Mouse (Mus musculus) gastrocnemius, postnatal 14 days (tissue): ENCODE data around the gene Thrsp. TPM values are rescaled to one million over a fixed set of nuclear protein-coding genes. Genes with fewer than 3 reads are reported as not detected.

Experiments used
- DNase-seq: peaks from one replicate; pipeline ENCODE4 v3.0.0; 2021; ENCODE audit warnings: mixed read lengths
- intact Hi-C: fragments of 180-260 bp; cut with DNase I; formaldehyde crosslinking; loops from one replicate; pipeline ENCODE4 v1.15.1; 2025; ENCODE audit warnings: low total_unique reads
- total RNA-seq, 2 experiments: library from RNA; stranded (reverse); gene quantifications; 2 replicates each; pipeline ENCODE4 v1.2.3; 2021

Gene Thrsp
- total RNA-seq, 2 experiments from 2014 or later, result 36.0 to 40.5 TPM

GRCm38 (mm10) chr7:97386806-97387370, 30.6 kb downstream of the Thrsp start:
- peak; percentile 57 for DNase-seq
- intact Hi-C loops, result no loop called here

GRCm38 (mm10) chr7:97386106-97386805, 31.3 kb downstream of the Thrsp start:
- DNase-seq, result no peak
- intact Hi-C loops, result no loop called here

GRCm38 (mm10) chr7:97383496-97384132, 33.9 kb downstream of the Thrsp start:
- intact Hi-C loops, result no loop called here
- no peak for DNase-seq

GRCm38 (mm10) chr7:97382661-97383060, 34.9 kb downstream of the Thrsp start:
- no peak for DNase-seq
- intact Hi-C loops, result no loop called here

GRCm38 (mm10) chr7:97380500-97381123, 36.9 kb downstream of the Thrsp start:
- intact Hi-C loops, result no loop called here
- no peak for DNase-seq

- intact Hi-C loops, result no loop called here
- no peak for DNase-seq
Observed at GRCm38 (mm10) chr7:97379304-97379703, 38.2 kb downstream of the Thrsp start.

- intact Hi-C loops, result no loop called here
- no peak for DNase-seq
Observed at GRCm38 (mm10) chr7:97375906-97376305, 41.6 kb downstream of the Thrsp start.

GRCm38 (mm10) chr7:97375101-97375500, 42.4 kb downstream of the Thrsp start:
- DNase-seq, result no peak
- intact Hi-C loops, result no loop called here

- no peak for DNase-seq
- intact Hi-C loops, result no loop called here
Observed at GRCm38 (mm10) chr7:97365887-97366286, 51.6 kb downstream of the Thrsp start.

Other genes with a start within 250 kb of the Thrsp start
- gene Usp35, start 85.7 kb downstream of the Thrsp start, total RNA-seq, result under 1 TPM; 0.75 to 0.76 TPM
- 1 to 10 TPM; 1.9 to 2.3 TPM for gene Kctd21, start 85.4 kb downstream of the Thrsp start, total RNA-seq
- gene Alg8, start 46.1 kb downstream of the Thrsp start, total RNA-seq, result 1 to 10 TPM; 2.9 to 5.5 TPM
- 100 to 1,000 TPM; 304 to 343 TPM for gene Ndufc2, start 17.7 kb downstream of the Thrsp start, total RNA-seq
- under 1 TPM; 0.16 to 0.23 TPM for gene Kctd14, start 33.6 kb upstream of the Thrsp start, total RNA-seq
- 10 to 100 TPM; 21.2 to 24.9 TPM for gene Ints4, start 63.2 kb upstream of the Thrsp start, total RNA-seq
- 100 to 1,000 TPM; 107 to 112 TPM for gene Aamdc, start 161.8 kb upstream of the Thrsp start, total RNA-seq
- 10 to 100 TPM; 12.4 to 12.6 TPM for gene Rsf1, start 162.2 kb upstream of the Thrsp start, total RNA-seq